Mouse (Mus musculus): ENCODE data around the gene Ppp4r3a. TPM values are rescaled to one million over a fixed set of nuclear protein-coding genes. Genes with fewer than 3 reads are reported as not detected.

The Ppp4r3a gene
- polyA plus RNA-seq, 2 experiments = 18.3 to 18.8 TPM

DNA sequence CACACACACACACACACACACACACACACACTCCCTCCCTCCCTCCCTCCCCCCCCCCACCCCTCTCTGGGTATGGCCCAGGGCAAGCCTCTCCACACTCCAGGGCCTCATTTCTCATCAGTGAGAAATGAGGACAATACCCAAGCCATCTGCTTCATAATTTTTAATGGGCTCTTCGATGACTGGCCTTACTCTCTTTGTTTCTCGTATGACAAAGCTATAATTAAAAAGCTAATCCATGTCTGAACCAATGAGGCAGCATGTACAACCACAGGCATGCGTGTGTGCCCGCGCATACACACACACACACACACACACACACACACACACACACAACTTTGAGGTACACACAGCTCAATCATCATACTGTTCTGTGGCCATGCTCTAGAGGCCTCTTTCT, 78.5 kb downstream of the Ppp4r3a start:
- H3K27me3 ChIP-seq (ENCODE audit: control insufficient read depth, insufficient read depth, low read length) = no peaks in the 10 kb centered on the region
- no peak overlapping the region for H3K4me3 ChIP-seq (ENCODE audit: insufficient read depth in 1 of 2, low read depth in 2 of 2, low read length in 2 of 2)
- H3K27ac ChIP-seq = no peak overlapping the region
- ATAC-seq (ENCODE audit: insufficient read depth) (no peak), DNase-seq (ENCODE audit: low read depth in 3 of 3, low spot score in 3 of 3) (no peak)
- peaks cover 40 to 55% of the 10 kb centered on the region in 2 experiments for H3K4me1 ChIP-seq (replicated peaks; ENCODE audit: control insufficient read depth in 2 of 2, insufficient read depth in 2 of 2, low read length in 1 of 2)
- H3K36me3 ChIP-seq (replicated peaks; ENCODE audit: control insufficient read depth, insufficient read depth, low read depth) = no peaks in the 10 kb centered on the region
- 89% methylated on average over 5 of the region's 5 CpGs for WGBS (ENCODE audit: insufficient replicate concordance)
- no peak overlapping the region for H3K9ac ChIP-seq (replicated peaks)
- no peaks in the 10 kb centered on the region for H3K9me3 ChIP-seq (ENCODE audit: control insufficient read depth, low read length)
- H3K4me2 ChIP-seq (ENCODE audit: low read depth) = no peak overlapping the region
- TF ChIP-seq EP300 (IDR thresholded peaks at IDR 0.05; ENCODE audit: low read depth) = no peak
- TF ChIP-seq CTCF (IDR thresholded peaks at IDR 0.05; ENCODE audit: low read depth) = no peak

DNA sequence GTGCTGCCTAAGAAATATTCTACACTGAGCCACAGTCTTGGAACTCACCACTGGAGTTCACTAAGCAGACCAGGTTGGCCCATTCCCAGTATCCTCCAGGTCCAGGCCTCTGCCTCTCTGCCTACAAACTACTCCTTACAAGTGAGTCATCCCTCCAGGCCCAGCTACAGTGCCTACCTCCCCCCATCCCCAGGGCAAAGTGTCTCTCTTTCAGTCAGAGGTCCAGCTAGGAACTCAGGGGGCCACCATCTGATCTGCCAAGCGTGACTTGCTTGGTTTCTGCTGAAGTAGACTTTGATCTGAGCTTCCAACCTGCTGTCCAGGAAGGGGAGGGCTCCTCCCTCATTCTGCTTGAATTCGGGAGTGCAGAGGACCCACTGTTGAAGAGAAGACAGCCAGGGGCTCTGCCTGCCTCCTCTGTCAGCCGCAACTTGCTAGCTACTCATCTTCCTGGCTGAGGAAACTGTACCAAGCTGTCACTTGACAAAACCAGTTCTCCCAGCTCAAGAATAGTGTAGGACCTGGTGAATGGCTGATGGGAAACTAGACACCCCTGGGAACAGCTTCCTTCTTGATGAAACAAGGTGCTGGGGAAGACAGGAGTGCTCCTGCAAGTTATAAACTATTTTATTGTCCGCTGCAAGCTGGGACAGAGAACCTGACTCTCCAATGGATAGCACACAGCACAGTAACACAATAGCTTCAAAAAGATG, 80.5 kb downstream of the Ppp4r3a start:
- Histone ChIP-seq H3K9ac (replicated peaks) (no peak overlapping the region), H3K36me3 (replicated peaks; ENCODE audit: control insufficient read depth, insufficient read depth, low read depth) (no peaks in the 10 kb centered on the region), H3K4me1 (replicated peaks; ENCODE audit: control insufficient read depth in 2 of 2, insufficient read depth in 2 of 2, low read length in 1 of 2) (peaks cover 40 to 55% of the 10 kb centered on the region in 2 experiments), H3K4me3 (ENCODE audit: insufficient read depth in 1 of 2, low read depth in 2 of 2, low read length in 2 of 2) (no peak overlapping the region), H3K9me3 (ENCODE audit: control insufficient read depth, low read length) (no peaks in the 10 kb centered on the region), H3K27me3 (ENCODE audit: control insufficient read depth, insufficient read depth, low read length) (no peaks in the 10 kb centered on the region), H3K4me2 (ENCODE audit: low read depth) (no peak overlapping the region), H3K27ac (no peak overlapping the region)
- 66% methylated on average over 4 of the region's 4 CpGs for WGBS (ENCODE audit: insufficient replicate concordance)
- no peak for TF ChIP-seq EP300 (IDR thresholded peaks at IDR 0.05; ENCODE audit: low read depth)
- no peak for TF ChIP-seq CTCF (IDR thresholded peaks at IDR 0.05; ENCODE audit: low read depth)
- DNase-seq (ENCODE audit: low read depth in 3 of 3, low spot score in 3 of 3) (no peak), ATAC-seq (ENCODE audit: insufficient read depth) (no peak)

DNA sequence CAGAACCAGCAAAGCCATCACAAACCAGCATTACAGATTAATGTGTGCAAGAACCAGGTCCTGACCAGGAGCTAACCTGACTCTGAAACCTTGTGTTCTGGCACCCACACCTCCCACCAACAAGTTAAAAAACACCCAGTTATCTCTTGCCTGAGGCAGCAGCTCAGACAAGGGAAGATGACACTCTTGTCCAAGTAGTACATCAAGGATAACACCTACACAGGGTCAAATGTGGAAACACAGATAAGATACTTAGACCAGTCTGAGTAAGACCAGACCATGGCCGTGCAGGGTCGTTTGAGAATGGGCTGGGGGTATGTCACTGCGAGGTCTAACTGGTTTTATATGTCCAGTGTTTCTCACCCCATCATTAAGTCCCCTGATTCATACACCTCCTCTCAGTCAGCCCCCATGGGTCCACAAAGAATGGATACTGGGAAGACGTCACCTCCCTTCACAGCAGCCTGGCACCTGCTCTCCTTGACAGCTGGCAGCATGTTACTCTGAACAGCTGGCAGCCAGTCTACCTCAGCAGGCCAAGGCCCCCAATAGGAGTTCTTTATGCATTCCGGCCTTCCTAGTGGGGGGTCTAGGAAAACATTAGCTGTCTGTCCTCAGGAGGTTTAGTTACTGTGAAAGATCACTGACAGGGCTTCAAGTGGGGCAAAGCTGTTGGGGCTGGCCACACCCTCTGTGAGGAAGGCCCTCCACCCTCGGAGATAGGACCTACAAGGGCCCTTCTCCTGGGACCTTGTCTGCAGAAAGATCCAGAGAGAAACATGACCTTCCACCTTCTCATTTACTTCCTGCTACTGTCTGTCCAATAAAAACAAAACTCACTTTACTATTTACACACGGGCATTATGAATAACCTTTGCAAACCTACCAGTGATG, 84.2 kb downstream of the Ppp4r3a start:
- Histone ChIP-seq H3K9ac (replicated peaks) (peak overlapping the region; percentile 19), H3K36me3 (replicated peaks; ENCODE audit: control insufficient read depth, insufficient read depth, low read depth) (no peaks in the 10 kb centered on the region), H3K9me3 (ENCODE audit: control insufficient read depth, low read length) (no peaks in the 10 kb centered on the region), H3K4me2 (ENCODE audit: low read depth) (peak overlapping the region; percentile 37), H3K27ac (peak overlapping the region; percentile 73), H3K4me3 (ENCODE audit: insufficient read depth in 1 of 2, low read depth in 2 of 2, low read length in 2 of 2) (no peak overlapping the region), H3K27me3 (ENCODE audit: control insufficient read depth, insufficient read depth, low read length) (no peaks in the 10 kb centered on the region), H3K4me1 (replicated peaks; ENCODE audit: control insufficient read depth in 2 of 2, insufficient read depth in 2 of 2, low read length in 1 of 2) (peaks cover 49 to 58% of the 10 kb centered on the region in 2 experiments)
- no peak for DNase-seq (ENCODE audit: low read depth in 3 of 3, low spot score in 3 of 3)
- WGBS (ENCODE audit: insufficient replicate concordance) = 24% methylated on average over 7 of the region's 7 CpGs
- ATAC-seq (ENCODE audit: insufficient read depth) = peak; percentile 83
- peak; percentile 73 for TF ChIP-seq EP300 (IDR thresholded peaks at IDR 0.05; ENCODE audit: low read depth)
- no peak for TF ChIP-seq CTCF (IDR thresholded peaks at IDR 0.05; ENCODE audit: low read depth)

DNA sequence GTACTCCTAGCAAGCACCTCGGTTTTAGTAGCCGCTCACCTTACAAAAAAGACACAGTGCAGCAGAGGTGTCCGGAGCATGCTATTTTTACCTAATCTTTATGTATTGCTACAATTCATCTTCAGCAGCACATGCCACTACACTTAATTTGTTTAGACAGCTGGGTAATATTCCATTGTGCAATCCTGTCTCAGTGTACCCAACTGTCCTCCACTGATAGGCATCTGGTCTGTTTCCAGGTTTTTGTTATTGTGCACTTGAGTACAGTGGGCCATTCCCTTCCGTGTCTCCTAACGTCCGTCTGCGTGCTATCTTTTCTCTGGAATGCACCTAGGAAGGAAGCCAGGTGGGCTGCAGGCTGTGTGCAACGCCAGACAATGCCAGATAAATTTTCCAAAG, 84.9 kb downstream of the Ppp4r3a start:
- H3K4me1 ChIP-seq (replicated peaks; ENCODE audit: control insufficient read depth in 2 of 2, insufficient read depth in 2 of 2, low read length in 1 of 2) = peaks cover 49 to 58% of the 10 kb centered on the region in 2 experiments
- H3K9ac ChIP-seq (replicated peaks) = peak overlapping the region; percentile 19; the same call in 1 of the 2 replicates
- no peaks in the 10 kb centered on the region for H3K36me3 ChIP-seq (replicated peaks; ENCODE audit: control insufficient read depth, insufficient read depth, low read depth)
- TF ChIP-seq CTCF (IDR thresholded peaks at IDR 0.05; ENCODE audit: low read depth) (no peak), EP300 (IDR thresholded peaks at IDR 0.05; ENCODE audit: low read depth) (no peak)
- DNase-seq (ENCODE audit: low read depth in 3 of 3, low spot score in 3 of 3) (no peak), ATAC-seq (ENCODE audit: insufficient read depth) (no peak; the same call in 1 of the 2 replicates)
- H3K27ac ChIP-seq = peak overlapping the region; percentile 73
- H3K9me3 ChIP-seq (ENCODE audit: control insufficient read depth, low read length) = no peaks in the 10 kb centered on the region
- H3K4me3 ChIP-seq (ENCODE audit: insufficient read depth in 1 of 2, low read depth in 2 of 2, low read length in 2 of 2) = no peak overlapping the region
- no peaks in the 10 kb centered on the region for H3K27me3 ChIP-seq (ENCODE audit: control insufficient read depth, insufficient read depth, low read length)
- 36% methylated on average over 8 of the region's 8 CpGs for WGBS (ENCODE audit: insufficient replicate concordance)
- H3K4me2 ChIP-seq (ENCODE audit: low read depth) = peak overlapping the region; percentile 37
